Mouse (Mus musculus): ENCODE data around the gene Gm11562. TPM values are rescaled to one million over a fixed set of nuclear protein-coding genes. Genes with fewer than 3 reads are reported as not detected.

Gm11562 gene
- polyA plus RNA-seq, 1 experiment = not detected

DNA sequence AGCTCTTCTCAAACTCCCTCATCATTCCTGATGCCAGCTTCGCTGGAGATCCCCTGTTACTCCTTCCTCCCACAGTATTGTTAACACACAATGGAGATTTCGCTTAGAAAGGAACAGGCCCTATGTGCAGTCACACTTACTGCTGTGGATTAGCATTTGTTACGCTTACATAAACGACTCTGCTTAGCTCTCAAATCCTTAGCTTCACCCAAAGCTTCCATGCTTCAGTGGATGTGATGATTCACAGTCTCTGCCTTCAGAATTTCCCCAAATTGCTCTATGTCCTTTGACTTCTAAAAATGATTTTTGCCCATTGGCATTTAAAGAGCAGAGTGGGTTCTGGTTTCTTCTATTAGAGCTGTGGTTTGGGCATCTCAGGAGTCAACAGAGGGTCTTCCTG lies 47.1 kb downstream of the Gm11562 start:
- TF ChIP-seq CTCF (IDR thresholded peaks at IDR 0.05; ENCODE audit: borderline replicate concordance, control insufficient read depth, extremely low read depth, insufficient read depth, low read length, poor library complexity) (no peak), POLR2A (IDR thresholded peaks at IDR 0.05; ENCODE audit: control insufficient read depth, extremely low read depth, insufficient read depth, low read length, poor library complexity) (no peak)
- no peaks in the 10 kb centered on the region for H3K36me3 ChIP-seq (ENCODE audit: control insufficient read depth, insufficient read depth, low read length)
- 74% methylated on average over 4 of the region's 4 CpGs for WGBS
- H3K27ac ChIP-seq (ENCODE audit: control insufficient read depth, insufficient read depth, low read length) = no peak overlapping the region
- no peak for DNase-seq
- H3K4me1 ChIP-seq (replicated peaks; ENCODE audit: control insufficient read depth, insufficient read depth, low read length) = no peaks in the 10 kb centered on the region
- no peak overlapping the region for H3K4me3 ChIP-seq (ENCODE audit: control insufficient read depth, insufficient read depth, low read length)
- no peaks in the 10 kb centered on the region for H3K27me3 ChIP-seq (ENCODE audit: control insufficient read depth, insufficient read depth, low read length)

Other genes with a start within 250 kb of the Gm11562 start
- gene Krt28, start 245.5 kb downstream of the Gm11562 start, polyA plus RNA-seq (2012; rRNA removed) = not detected in 2 replicates
- gene Krt10, start 231.1 kb downstream of the Gm11562 start, polyA plus RNA-seq (2012; rRNA removed) = 4.9 and 6.4 TPM in 2 replicates
- gene Krt12, start 198.2 kb downstream of the Gm11562 start, polyA plus RNA-seq (2012; rRNA removed) = 0.27 and 0.34 TPM in 2 replicates
- gene Krt20, start 182.3 kb downstream of the Gm11562 start, polyA plus RNA-seq (2012; rRNA removed) = 0.65 and 1.0 TPM in 2 replicates
- gene Krt23, start 127.3 kb downstream of the Gm11562 start, polyA plus RNA-seq (2012; rRNA removed) = 1.5 and 1.7 TPM in 2 replicates
- gene Krt39, start 99.1 kb downstream of the Gm11562 start, polyA plus RNA-seq (2012; rRNA removed) = 0.11 TPM in 1 of 2 replicates, not detected in the other
- 0.09 TPM in 1 of 2 replicates, not detected in the other for gene Krt40, start 77.3 kb downstream of the Gm11562 start, polyA plus RNA-seq (2012; rRNA removed)
- 0.46 and 0.66 TPM in 2 replicates for gene Krtap3-3, start 69.6 kb downstream of the Gm11562 start, polyA plus RNA-seq (2012; rRNA removed)
- gene Krtap3-2, start 63.6 kb downstream of the Gm11562 start, polyA plus RNA-seq (2012; rRNA removed) = 0.15 and 0.19 TPM in 2 replicates
- not detected in 2 replicates for gene Gm11939, start 61.0 kb downstream of the Gm11562 start, polyA plus RNA-seq (2012; rRNA removed)
- gene Krtap3-1, start 53.8 kb downstream of the Gm11562 start, polyA plus RNA-seq (2012; rRNA removed) = 0.43 and 0.81 TPM in 2 replicates
- not detected in 2 replicates for gene Krtap1-5, start 39.4 kb downstream of the Gm11562 start, polyA plus RNA-seq (2012; rRNA removed)
- gene Krtap1-4, start 36.8 kb downstream of the Gm11562 start, polyA plus RNA-seq (2012; rRNA removed) = not detected in 2 replicates
- gene Krtap1-3, start 29.1 kb downstream of the Gm11562 start, polyA plus RNA-seq (2012; rRNA removed) = not detected in 2 replicates
- gene Krtap9-3, start 22.3 kb downstream of the Gm11562 start, polyA plus RNA-seq (2012; rRNA removed) = not detected in 2 replicates
- 0.33 TPM in 1 of 2 replicates, not detected in the other for gene Gm11938, start 17.1 kb downstream of the Gm11562 start, polyA plus RNA-seq (2012; rRNA removed)
- gene Gm11937, start 10.2 kb downstream of the Gm11562 start, polyA plus RNA-seq (2012; rRNA removed) = not detected in 2 replicates
- gene Krtap2-4, start 5.6 kb downstream of the Gm11562 start, polyA plus RNA-seq (2012; rRNA removed) = 0.22 and 0.37 TPM in 2 replicates
- not detected in 2 replicates for gene Krtap4-1, start 7.8 kb upstream of the Gm11562 start, polyA plus RNA-seq (2012; rRNA removed)
- gene Krtap4-2, start 14.6 kb upstream of the Gm11562 start, polyA plus RNA-seq (2012; rRNA removed) = not detected in 2 replicates
- gene Krtap4-7, start 23.7 kb upstream of the Gm11562 start, polyA plus RNA-seq (2012; rRNA removed) = not detected in 2 replicates
- gene Gm11555, start 29.8 kb upstream of the Gm11562 start, polyA plus RNA-seq (2012; rRNA removed) = not detected in 2 replicates
- gene Gm11563, start 38.5 kb upstream of the Gm11562 start, polyA plus RNA-seq (2012; rRNA removed) = not detected in 2 replicates
- not detected in 2 replicates for gene Krtap4-6, start 45.5 kb upstream of the Gm11562 start, polyA plus RNA-seq (2012; rRNA removed)
- not detected in 2 replicates for gene Gm14190, start 70.3 kb upstream of the Gm11562 start, polyA plus RNA-seq (2012; rRNA removed)
- gene Gm14180, start 113.9 kb upstream of the Gm11562 start, polyA plus RNA-seq (2012; rRNA removed) = not detected in 2 replicates
- gene Gm11595, start 152.5 kb upstream of the Gm11562 start, polyA plus RNA-seq (2012; rRNA removed) = not detected in 2 replicates
- gene Krtap4-8, start 160.3 kb upstream of the Gm11562 start, polyA plus RNA-seq (2012; rRNA removed) = not detected in 2 replicates
- gene Krtap4-9, start 164.8 kb upstream of the Gm11562 start, polyA plus RNA-seq (2012; rRNA removed) = 0.17 TPM in 1 of 2 replicates, not detected in the other
- not detected in 2 replicates for gene Gm11596, start 173.0 kb upstream of the Gm11562 start, polyA plus RNA-seq (2012; rRNA removed)
- not detected in 2 replicates for gene Gm11569, start 178.5 kb upstream of the Gm11562 start, polyA plus RNA-seq (2012; rRNA removed)
- gene Gm11554, start 184.0 kb upstream of the Gm11562 start, polyA plus RNA-seq (2012; rRNA removed) = not detected in 2 replicates
- not detected in 2 replicates for gene Krtap4-13, start 189.5 kb upstream of the Gm11562 start, polyA plus RNA-seq (2012; rRNA removed)
- not detected in 2 replicates for gene Gm11564, start 195.2 kb upstream of the Gm11562 start, polyA plus RNA-seq (2012; rRNA removed)
- gene 2300003K06Rik, start 217.6 kb upstream of the Gm11562 start, polyA plus RNA-seq (2012; rRNA removed) = not detected in 2 replicates
- 0.28 TPM in 1 of 2 replicates, not detected in the other for gene Krtap4-16, start 231.2 kb upstream of the Gm11562 start, polyA plus RNA-seq (2012; rRNA removed)
- not detected in 2 replicates for gene Gm11568, start 237.5 kb upstream of the Gm11562 start, polyA plus RNA-seq (2012; rRNA removed)
- gene Gm11559, start 244.0 kb upstream of the Gm11562 start, polyA plus RNA-seq (2012; rRNA removed) = 0.31 TPM in 1 of 2 replicates, not detected in the other

All from thymus, adult 2 months (tissue).